Mouse (Mus musculus): ENCODE measurements around the gene Zfp2. TPM values are rescaled to one million over a fixed set of nuclear protein-coding genes. Genes with fewer than 3 reads are reported as not detected.

Gene Zfp2
- polyA plus RNA-seq, 1 experiment from 2014 or later: 14.3 TPM

- H3K27me3 ChIP-seq: peaks cover 12% of the 10 kb centered on the region
- H3K9me3 ChIP-seq: no peaks in the 10 kb centered on the region
- WGBS: 26% methylated on average over 14 of the region's 14 CpGs
- peak overlapping the region; percentile 81 for H3K9ac ChIP-seq
- H3K4me3 ChIP-seq: peak overlapping the region; percentile 67
- peak overlapping the region; percentile 93 for H3K4me2 ChIP-seq (replicated peaks)
- H3K36me3 ChIP-seq: no peaks in the 10 kb centered on the region
- peaks cover 7% of the 10 kb centered on the region; the same call in 1 of the 2 replicates for H3K4me1 ChIP-seq
- no peak overlapping the region for H3K27ac ChIP-seq
- ATAC-seq (ENCODE audit: low FRiP score, low read depth): no peak
Measured at GRCm38 (mm10) chr11:50930469-50931014, 14.6 kb upstream of the Zfp2 start.

GRCm38 (mm10) chr11:50914461-50914860, 1.5 kb downstream of the Zfp2 start:
- no peak overlapping the region for H3K4me3 ChIP-seq
- no peak overlapping the region for H3K4me2 ChIP-seq (replicated peaks)
- H3K27ac ChIP-seq: no peak overlapping the region
- no peak for ATAC-seq (ENCODE audit: low FRiP score, low read depth)
- H3K9me3 ChIP-seq: peaks cover 16% of the 10 kb centered on the region
- peaks cover 38% of the 10 kb centered on the region for H3K36me3 ChIP-seq
- H3K9ac ChIP-seq: no peak overlapping the region
- 89% methylated on average over 3 of the region's 3 CpGs for WGBS
- no peaks in the 10 kb centered on the region for H3K4me1 ChIP-seq
- no peaks in the 10 kb centered on the region for H3K27me3 ChIP-seq

- no peak overlapping the region for H3K4me2 ChIP-seq (replicated peaks)
- no peak overlapping the region for H3K9ac ChIP-seq
- no peak overlapping the region for H3K27ac ChIP-seq
- peaks cover 16% of the 10 kb centered on the region for H3K9me3 ChIP-seq
- no peaks in the 10 kb centered on the region for H3K4me1 ChIP-seq
- 89% methylated on average over 1 of the region's 1 CpGs for WGBS
- peaks cover 50% of the 10 kb centered on the region for H3K36me3 ChIP-seq
- no peak for ATAC-seq (ENCODE audit: low FRiP score, low read depth)
- H3K4me3 ChIP-seq: no peak overlapping the region
- H3K27me3 ChIP-seq: no peaks in the 10 kb centered on the region
Measured at GRCm38 (mm10) chr11:50913301-50913700, 2.7 kb downstream of the Zfp2 start.

GRCm38 (mm10) chr11:50908136-50908535, 7.8 kb downstream of the Zfp2 start:
- H3K27me3 ChIP-seq: no peaks in the 10 kb centered on the region
- no peak for ATAC-seq (ENCODE audit: low FRiP score, low read depth)
- no peak overlapping the region for H3K4me3 ChIP-seq
- no peaks in the 10 kb centered on the region for H3K4me1 ChIP-seq
- H3K4me2 ChIP-seq (replicated peaks): no peak overlapping the region
- no peak overlapping the region for H3K27ac ChIP-seq
- H3K9me3 ChIP-seq: peaks cover 48% of the 10 kb centered on the region
- H3K36me3 ChIP-seq: peaks cover 97% of the 10 kb centered on the region
- WGBS: 89% methylated on average over 5 of the region's 5 CpGs
- no peak overlapping the region for H3K9ac ChIP-seq

- H3K9ac ChIP-seq: no peak overlapping the region
- H3K4me3 ChIP-seq: no peak overlapping the region
- peaks cover 42% of the 10 kb centered on the region for H3K36me3 ChIP-seq
- no peaks in the 10 kb centered on the region for H3K4me1 ChIP-seq
- H3K4me2 ChIP-seq (replicated peaks): no peak overlapping the region
- no peaks in the 10 kb centered on the region for H3K27me3 ChIP-seq
- peaks cover 70% of the 10 kb centered on the region for H3K9me3 ChIP-seq
- H3K27ac ChIP-seq: no peak overlapping the region
- ATAC-seq (ENCODE audit: low FRiP score, low read depth): no peak
- 86% methylated on average over 1 of the region's 1 CpGs for WGBS
Measured at GRCm38 (mm10) chr11:50897359-50897758, 18.6 kb downstream of the Zfp2 start.

- no peak overlapping the region for H3K27ac ChIP-seq
- no peak overlapping the region for H3K4me3 ChIP-seq
- 0 out of 2 replicates have a peak, but pooled peaks cover 2% of the 10 kb centered on the region for H3K4me1 ChIP-seq
- H3K9me3 ChIP-seq: peaks cover 31% of the 10 kb centered on the region
- H3K9ac ChIP-seq: no peak overlapping the region
- H3K36me3 ChIP-seq: no peaks in the 10 kb centered on the region; the same call in 1 of the 2 replicates
- no peak overlapping the region for H3K4me2 ChIP-seq (replicated peaks)
- H3K27me3 ChIP-seq: no peaks in the 10 kb centered on the region
- 59% methylated on average over 2 of the region's 2 CpGs for WGBS
- ATAC-seq (ENCODE audit: low FRiP score, low read depth): no peak
Measured at GRCm38 (mm10) chr11:50892441-50892840, 23.5 kb downstream of the Zfp2 start.

- peaks cover 31% of the 10 kb centered on the region for H3K36me3 ChIP-seq
- H3K27ac ChIP-seq: peak within 1 kb of the TSS; percentile 73; the same call in 1 of the 2 replicates
- H3K9ac ChIP-seq: peak within 1 kb of the TSS; percentile 75
- peaks cover 10% of the 10 kb centered on the region for H3K4me1 ChIP-seq
- 6% methylated on average over 26 of the region's 26 CpGs for WGBS
- H3K4me2 ChIP-seq (replicated peaks): peak within 1 kb of the TSS; percentile 74
- peak; percentile 96 for ATAC-seq (ENCODE audit: low FRiP score, low read depth)
- H3K9me3 ChIP-seq: peaks cover 6% of the 10 kb centered on the region
- no peaks in the 10 kb centered on the region for H3K27me3 ChIP-seq
- H3K4me3 ChIP-seq: peak within 1 kb of the TSS; percentile 56
Measured at GRCm38 (mm10) chr11:50887390-50888128, 28.4 kb downstream of the Zfp2 start, which contains the start of gene Zfp454. Gene Zfp454, minus strand, starts transcription at chr11:50887651.

- Histone ChIP-seq H3K36me3 (peaks cover 38% of the 10 kb centered on the region), H3K4me1 (peaks cover 10% of the 10 kb centered on the region), H3K4me3 (peak overlapping the region; percentile 56), H3K4me2 (replicated peaks) (peak overlapping the region; percentile 74), H3K27me3 (no peaks in the 10 kb centered on the region), H3K9me3 (peaks cover 3% of the 10 kb centered on the region; the same call in 1 of the 2 replicates), H3K9ac (peak overlapping the region; percentile 75), H3K27ac (peak overlapping the region; percentile 73; the same call in 1 of the 2 replicates)
- peak; percentile 38; the same call in 1 of the 2 replicates for ATAC-seq (ENCODE audit: low FRiP score, low read depth)
- 11% methylated on average over 10 of the region's 10 CpGs for WGBS
Measured at GRCm38 (mm10) chr11:50886933-50887293, 29.1 kb downstream of the Zfp2 start.

- Histone ChIP-seq H3K27me3 (no peaks in the 10 kb centered on the region), H3K9ac (peak overlapping the region; percentile 75), H3K27ac (no peak overlapping the region), H3K9me3 (no peaks in the 10 kb centered on the region; the same call in 1 of the 2 replicates), H3K36me3 (peaks cover 41% of the 10 kb centered on the region), H3K4me3 (peak overlapping the region; percentile 56), H3K4me1 (peaks cover 10% of the 10 kb centered on the region), H3K4me2 (replicated peaks) (peak overlapping the region; percentile 74)
- no peak for ATAC-seq (ENCODE audit: low FRiP score, low read depth)
- 42% methylated on average over 8 of the region's 8 CpGs for WGBS
Measured at GRCm38 (mm10) chr11:50886231-50886932, 29.6 kb downstream of the Zfp2 start.

GRCm38 (mm10) chr11:50883756-50884155, 32.2 kb downstream of the Zfp2 start:
- Histone ChIP-seq H3K27me3 (no peaks in the 10 kb centered on the region), H3K9me3 (no peaks in the 10 kb centered on the region), H3K27ac (no peak overlapping the region), H3K36me3 (peaks cover 66% of the 10 kb centered on the region), H3K4me1 (peaks cover 10% of the 10 kb centered on the region), H3K4me3 (no peak overlapping the region), H3K9ac (no peak overlapping the region), H3K4me2 (replicated peaks) (no peak overlapping the region)
- 83% methylated on average over 3 of the region's 3 CpGs for WGBS
- ATAC-seq (ENCODE audit: low FRiP score, low read depth): no peak

- no peak overlapping the region for H3K4me2 ChIP-seq (replicated peaks)
- peaks cover 94% of the 10 kb centered on the region for H3K36me3 ChIP-seq
- no peak overlapping the region for H3K9ac ChIP-seq
- WGBS: 94% methylated on average over 3 of the region's 3 CpGs
- no peaks in the 10 kb centered on the region for H3K27me3 ChIP-seq
- H3K9me3 ChIP-seq: peaks cover 15% of the 10 kb centered on the region
- no peak overlapping the region for H3K27ac ChIP-seq
- no peak overlapping the region for H3K4me3 ChIP-seq
- no peak for ATAC-seq (ENCODE audit: low FRiP score, low read depth)
- no peaks in the 10 kb centered on the region for H3K4me1 ChIP-seq
Measured at GRCm38 (mm10) chr11:50878641-50879040, 37.3 kb downstream of the Zfp2 start.
